Mouse (Mus musculus): ENCODE measurements at regions not wholly inside any gene's neighbourhood (a gene's known extent, or its start where the extent isn't known, plus 50 kb on each side); places are given as distances from the start of the nearest gene placed in this dataset.

DNA sequence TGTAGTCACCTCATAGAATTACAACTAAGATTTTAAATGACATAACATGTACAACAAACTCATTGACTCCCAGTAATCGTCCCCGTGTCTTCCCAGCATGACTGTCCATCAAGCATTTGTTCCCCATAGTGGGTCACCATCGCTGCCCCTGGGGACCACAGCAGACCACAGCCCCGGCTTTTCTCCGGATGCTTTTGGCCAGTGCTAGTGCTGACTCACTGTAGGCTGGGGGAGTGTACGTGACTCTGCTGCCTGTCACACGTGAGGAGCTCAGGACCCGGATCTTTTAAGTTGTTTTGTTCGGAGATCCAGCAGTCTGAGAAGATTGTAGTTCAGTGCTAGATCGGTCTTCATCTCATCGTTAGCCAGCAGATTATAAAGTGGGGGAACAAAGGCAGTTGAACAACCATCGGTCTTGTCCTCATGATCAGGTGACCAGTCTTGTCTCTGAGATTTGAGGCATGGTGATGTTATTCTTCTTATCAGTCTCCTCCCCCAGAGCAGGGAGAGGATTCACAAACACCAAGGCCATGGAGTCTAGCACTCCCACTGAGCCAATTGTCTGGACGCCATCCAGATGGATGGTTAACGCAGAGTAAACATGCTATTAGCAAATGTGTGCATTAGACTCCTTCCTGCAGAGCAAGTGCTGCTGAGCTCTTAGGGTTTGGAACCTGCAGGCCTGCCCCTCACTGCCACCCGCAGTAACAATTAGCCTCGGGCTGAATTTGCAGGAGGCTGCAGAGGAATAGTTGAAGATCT is 87.2 kb upstream of the Tspan5 start:
- TF ChIP-seq CTCF (IDR thresholded peaks at IDR 0.05 in 2 of 3, conservative IDR thresholded peaks at IDR 0.05 in 1 of 3; ENCODE audit: control insufficient read depth in 1 of 3, insufficient read depth in 1 of 3, low read depth in 2 of 3, low read length in 3 of 3, poor library complexity in 1 of 3, severe bottlenecking in 1 of 3) (no peak), USF1 (IDR thresholded peaks at IDR 0.05; ENCODE audit: low read depth, low read length) (no peak), MAX (IDR thresholded peaks at IDR 0.05; ENCODE audit: low read length) (no peak), MAFK (IDR thresholded peaks at IDR 0.05; ENCODE audit: borderline replicate concordance, low read depth, low read length) (no peak), POLR2A (IDR thresholded peaks at IDR 0.05; ENCODE audit: control insufficient read depth in 1 of 2, insufficient read depth in 1 of 2, low read depth in 1 of 2, low read length in 2 of 2, poor library complexity in 1 of 2) (no peak), ETS1 (IDR thresholded peaks at IDR 0.05; ENCODE audit: low read depth, low read length) (no peak), GABPA (IDR thresholded peaks at IDR 0.05; ENCODE audit: low read depth, low read length) (no peak), EP300 (IDR thresholded peaks at IDR 0.05; ENCODE audit: low read depth in 1 of 2, low read length in 2 of 2) (no peak), GATA1 (IDR thresholded peaks at IDR 0.05; ENCODE audit: low read depth, low read length) (no peak)
